Mouse (Mus musculus): Measurements from ENCODE around the gene Olfr1412.

GRCm38 (mm10) chr1:92605482-92605881 is 19.9 kb downstream of the Olfr1412 start, which contains the start of gene Olfr1410:
- TF ChIP-seq CTCF (IDR thresholded peaks at IDR 0.05; ENCODE audit: borderline replicate concordance, insufficient read depth, low read depth, low read length) (no peak), POLR2A (IDR thresholded peaks at IDR 0.05; ENCODE audit: borderline replicate concordance, insufficient read depth, low read length) (no peak)
